Mouse (Mus musculus) E14TG2a.4 (cell line): ENCODE results near the gene Tent5a.

ENCODE experiments used
- H3K27me3 ChIP-seq: 2 replicates; pipeline ENCODE4 v1.6.1; 2014; ENCODE audit warnings: low read length, control low read depth; ENCODE audit not compliant: insufficient read depth
- H3K36me3 ChIP-seq: 2 replicates; pipeline ENCODE4 v1.6.1; 2014; ENCODE audit warnings: low read length, control low read depth; ENCODE audit not compliant: insufficient read depth
- H3K4me1 ChIP-seq: replicated peaks from 2 replicates; pipeline ENCODE4 v1.6.1; 2014; ENCODE audit warnings: low read depth, low read length, control low read depth
- H3K4me3 ChIP-seq: replicated peaks from 2 replicates; pipeline ENCODE4 v1.5.1; 2014; ENCODE audit warnings: mild to moderate bottlenecking, low read length
- H3K9me3 ChIP-seq: 2 replicates; pipeline ENCODE4 v1.6.1; 2014; ENCODE audit warnings: low read length, control low read depth
- CTCF ChIP-seq: conservative IDR thresholded peaks from 2 replicates; pipeline ENCODE4 v1.5.1; 2014; ENCODE audit warnings: low read length
- NANOG ChIP-seq: IDR thresholded peaks from 2 replicates; pipeline ENCODE4 v1.6.1; 2014; ENCODE audit warnings: borderline replicate concordance, low read length, mixed read lengths
- POU5F1 ChIP-seq: IDR thresholded peaks from 2 replicates; pipeline ENCODE4 v1.6.1; 2014; ENCODE audit warnings: low read length, borderline replicate concordance

Tent5a gene

DNA sequence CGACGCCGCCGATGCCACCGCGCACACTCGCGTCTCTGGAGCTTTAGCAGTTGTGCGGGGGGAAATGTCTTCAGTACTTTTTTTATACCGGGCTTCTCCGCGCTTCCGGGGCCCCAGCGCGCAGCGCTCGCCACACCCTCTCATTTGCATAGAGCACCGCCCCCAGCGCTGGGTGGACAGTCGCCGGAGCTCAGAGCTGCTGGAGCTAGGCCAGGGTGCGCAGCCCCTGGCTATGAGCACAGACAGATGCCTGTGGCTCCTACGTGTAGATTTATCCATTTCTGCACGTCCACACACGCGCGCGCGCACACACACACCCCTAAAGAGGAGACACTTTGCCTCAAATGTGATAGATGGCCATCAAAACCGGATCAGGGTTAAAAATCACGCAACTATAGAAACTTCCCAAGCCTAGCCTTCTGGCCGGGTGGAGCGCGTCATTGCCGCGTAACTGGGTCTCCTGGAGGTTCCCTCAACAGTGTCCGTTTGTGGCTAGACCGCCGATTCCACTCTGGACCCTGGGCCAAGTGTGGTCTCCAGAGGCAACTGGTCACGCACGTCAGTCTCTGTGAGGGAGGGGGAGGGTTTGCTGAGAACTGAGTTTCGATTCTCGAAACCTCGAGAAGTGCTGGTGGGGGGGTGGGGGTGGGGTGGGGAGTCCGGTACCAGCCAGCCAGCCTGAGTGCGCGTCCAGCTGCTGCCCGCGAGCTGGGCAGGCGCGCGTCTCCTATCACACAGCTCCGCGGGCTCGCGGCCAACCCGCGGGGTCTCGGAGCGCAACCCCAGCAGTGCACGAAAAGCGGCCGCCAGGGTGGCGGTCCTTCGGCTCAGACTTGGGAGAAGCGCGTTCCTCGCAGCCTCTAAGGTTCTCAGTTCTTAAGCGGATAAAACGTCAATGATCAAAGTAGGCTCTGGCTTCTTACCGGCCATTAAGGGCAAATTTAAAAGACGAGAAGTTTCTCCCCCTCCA lies at the start of gene Tent5a:
Gene Tent5a (minus strand): TSS at position 107 of the 970 bp plus-strand sequence.
- H3K4me1 ChIP-seq: peaks cover 10% of the 10 kb centered on the region
- H3K36me3 ChIP-seq: no peaks in the 10 kb centered on the region
- H3K4me3 ChIP-seq: peak within 1 kb of the TSS; percentile 82
- H3K9me3 ChIP-seq: no peaks in the 10 kb centered on the region
- peaks cover 57% of the 10 kb centered on the region for H3K27me3 ChIP-seq
- no peak for TF ChIP-seq POU5F1
- no peak for TF ChIP-seq CTCF
- TF ChIP-seq NANOG: no peak

GRCm38 (mm10) chr9:85376643-85377307 lies 49.6 kb upstream of the Tent5a start:
- TF ChIP-seq POU5F1: no peak
- no peak for TF ChIP-seq CTCF
- no peak for TF ChIP-seq NANOG
- Histone ChIP-seq H3K36me3 (no peaks in the 10 kb centered on the region), H3K27me3 (no peaks in the 10 kb centered on the region), H3K4me1 (no peaks in the 10 kb centered on the region), H3K9me3 (no peaks in the 10 kb centered on the region), H3K4me3 (no peak overlapping the region)

GRCm38 (mm10) chr9:85375152-85375551 lies 48.0 kb upstream of the Tent5a start:
- Histone ChIP-seq H3K9me3 (no peaks in the 10 kb centered on the region), H3K36me3 (no peaks in the 10 kb centered on the region), H3K4me3 (no peak overlapping the region), H3K27me3 (no peaks in the 10 kb centered on the region), H3K4me1 (no peaks in the 10 kb centered on the region)
- TF ChIP-seq NANOG (no peak), POU5F1 (no peak), CTCF (no peak)

DNA sequence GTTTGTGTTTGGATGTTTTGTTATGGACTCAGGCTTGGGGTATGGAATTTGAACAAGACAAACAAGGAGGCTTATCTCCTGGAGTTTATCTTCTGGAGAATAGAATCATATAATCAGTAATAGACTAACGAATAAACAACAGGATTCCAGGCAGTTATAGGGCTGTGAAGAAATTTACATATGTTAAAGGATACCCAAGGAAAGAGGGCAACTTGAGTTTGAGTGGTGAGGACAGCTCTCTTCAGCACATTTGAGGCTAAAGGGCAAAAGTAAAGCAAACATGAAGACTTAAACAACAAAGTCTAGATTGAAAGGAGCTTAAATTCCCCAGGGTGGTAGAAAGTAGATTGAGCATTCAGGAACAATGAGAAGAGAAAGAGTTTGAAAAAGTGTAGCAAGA lies 44.9 kb upstream of the Tent5a start:
- TF ChIP-seq CTCF (no peak), NANOG (no peak), POU5F1 (no peak)

DNA sequence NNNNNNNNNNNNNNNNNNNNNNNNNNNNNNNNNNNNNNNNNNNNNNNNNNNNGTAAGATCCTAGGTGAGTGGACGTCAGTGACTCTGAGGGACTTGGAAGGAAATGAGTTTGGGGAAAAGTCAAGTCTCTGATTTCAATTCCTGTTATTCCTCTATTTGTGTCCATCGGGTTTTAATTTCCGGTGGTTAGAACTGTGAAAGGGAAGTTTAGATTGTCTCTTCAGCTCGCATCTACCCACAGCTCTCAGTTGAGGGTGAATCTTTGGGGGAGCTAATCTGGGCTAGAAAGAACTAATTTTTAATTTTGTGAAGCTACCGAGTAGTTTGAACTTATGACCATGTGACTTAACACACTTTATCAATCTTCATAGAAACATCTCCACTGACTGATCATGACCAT lies 42.4 kb upstream of the Tent5a start:
- no peaks in the 10 kb centered on the region for H3K36me3 ChIP-seq

More for the DNA sequence above, 44.9 kb upstream of the Tent5a start:
- no peak overlapping the region for H3K4me3 ChIP-seq
- no peaks in the 10 kb centered on the region for H3K4me1 ChIP-seq
- H3K9me3 ChIP-seq: no peaks in the 10 kb centered on the region
- H3K36me3 ChIP-seq: no peaks in the 10 kb centered on the region
- H3K27me3 ChIP-seq: no peaks in the 10 kb centered on the region

GRCm38 (mm10) chr9:85357154-85357860 lies 30.2 kb upstream of the Tent5a start:
- Histone ChIP-seq H3K4me3 (no peak overlapping the region), H3K4me1 (no peaks in the 10 kb centered on the region), H3K36me3 (no peaks in the 10 kb centered on the region), H3K9me3 (no peaks in the 10 kb centered on the region), H3K27me3 (no peaks in the 10 kb centered on the region)
- no peak for TF ChIP-seq CTCF

More for the DNA sequence above, 42.4 kb upstream of the Tent5a start:
- H3K4me1 ChIP-seq: no peaks in the 10 kb centered on the region
- H3K4me3 ChIP-seq: no peak overlapping the region
- no peaks in the 10 kb centered on the region for H3K27me3 ChIP-seq
- H3K9me3 ChIP-seq: no peaks in the 10 kb centered on the region
- TF ChIP-seq CTCF (no peak), NANOG (no peak), POU5F1 (no peak)

GRCm38 (mm10) chr9:85355559-85355958 lies 28.4 kb upstream of the Tent5a start:
- Histone ChIP-seq H3K27me3 (no peaks in the 10 kb centered on the region), H3K4me3 (no peak overlapping the region), H3K9me3 (no peaks in the 10 kb centered on the region), H3K36me3 (no peaks in the 10 kb centered on the region), H3K4me1 (no peaks in the 10 kb centered on the region)
- TF ChIP-seq POU5F1 (no peak), CTCF (no peak), NANOG (no peak)

GRCm38 (mm10) chr9:85347823-85348523 lies 20.8 kb upstream of the Tent5a start:
- no peaks in the 10 kb centered on the region for H3K27me3 ChIP-seq
- no peaks in the 10 kb centered on the region for H3K4me1 ChIP-seq
- H3K36me3 ChIP-seq: no peaks in the 10 kb centered on the region
- H3K9me3 ChIP-seq: no peaks in the 10 kb centered on the region
- H3K4me3 ChIP-seq: no peak overlapping the region
- TF ChIP-seq CTCF (no peak), NANOG (no peak), POU5F1 (no peak)
